In genomic region chr14:29967611-29968010, GRCm38 (mm10) we compare ENCODE assay signal across 8 mouse cellular contexts. TPM values are rescaled to one million over a fixed set of nuclear protein-coding genes. Genes with fewer than 3 reads are reported as not detected.
DNase-seq lines count a peak whose midpoint lies in the region; ATAC-seq and TF ChIP-seq lines count a peak whose summit lies in the region.

No protein-coding gene starts in this region.

- intact Hi-C loops in heart, postnatal 36 days (cut with DNase I): loop anchor here (1.0 kb wide), 1 partner anchor 10 kb away; no protein-coding TSS in a partner anchor

- peak overlapping the region; percentile 62; the same call in 1 of the 2 replicates for H3K9ac ChIP-seq in heart, embryonic 14.5 days (ENCODE audit: low read length)
- peak overlapping the region; percentile 80 for H3K9ac ChIP-seq in forebrain, postnatal 0 days

- H3K27me3 ChIP-seq in heart, embryonic 14.5 days (ENCODE audit: control insufficient read depth, insufficient read depth, low read length): no peaks in the 10 kb centered on the region
- no peaks in the 10 kb centered on the region for H3K27me3 ChIP-seq in G1E (ENCODE audit: insufficient read depth, low read length)
- no peaks in the 10 kb centered on the region for H3K27me3 ChIP-seq in forebrain, postnatal 0 days (ENCODE audit: insufficient read depth, low read length)
- no peaks in the 10 kb centered on the region for H3K27me3 ChIP-seq in midbrain, embryonic 10.5 days (ENCODE audit: low read depth, poor library complexity, severe bottlenecking)

- no peak for TF ChIP-seq CTCF in G1E (IDR thresholded peaks at IDR 0.05; ENCODE audit: low read depth, low read length)
- no peak for TF ChIP-seq CTCF in forebrain, postnatal 0 days (IDR thresholded peaks at IDR 0.05; ENCODE audit: low read depth)

- peak overlapping the region; percentile 67 to 95 for H3K4me3 ChIP-seq in heart, embryonic 14.5 days (ENCODE audit: control insufficient read depth in 1 of 2, insufficient read depth in 1 of 2, low read depth in 1 of 2, low read length in 2 of 2)
- peak overlapping the region; percentile 89 for H3K4me3 ChIP-seq in G1E (ENCODE audit: low read depth, low read length)
- peak overlapping the region; percentile 81 for H3K4me3 ChIP-seq in forebrain, postnatal 0 days (ENCODE audit: low read depth, low read length)
- peak overlapping the region; percentile 73 for H3K4me3 ChIP-seq in midbrain, embryonic 10.5 days

- H3K4me1 ChIP-seq in heart, embryonic 14.5 days (ENCODE audit: control insufficient read depth in 2 of 2, insufficient read depth in 2 of 2, low read length in 2 of 2): peaks cover 10 to 18% of the 10 kb centered on the region in 2 experiments
- H3K4me1 ChIP-seq in G1E (ENCODE audit: insufficient read depth, low read depth, low read length): peaks cover 35% of the 10 kb centered on the region
- H3K4me1 ChIP-seq in forebrain, postnatal 0 days (ENCODE audit: insufficient read depth): peaks cover 10% of the 10 kb centered on the region; the same call in 1 of the 2 replicates
- peaks cover 19% of the 10 kb centered on the region for H3K4me1 ChIP-seq in midbrain, embryonic 10.5 days

- peak overlapping the region; percentile 57 to 74 for H3K27ac ChIP-seq in heart, embryonic 14.5 days (replicated peaks in 1 of 2; ENCODE audit: control insufficient read depth in 1 of 2, insufficient read depth in 1 of 2, low read depth in 2 of 2, low read length in 2 of 2)
- H3K27ac ChIP-seq in forebrain, postnatal 0 days (ENCODE audit: low read depth, low read length): peak overlapping the region; percentile 69; the same call in 1 of the 2 replicates
- H3K27ac ChIP-seq in midbrain, embryonic 10.5 days (replicated peaks): peak overlapping the region; percentile 88

- peak overlapping the region; percentile 78 for H3K4me2 ChIP-seq in heart, embryonic 14.5 days (ENCODE audit: low read length)
- peak overlapping the region; percentile 58 for H3K4me2 ChIP-seq in forebrain, postnatal 0 days (ENCODE audit: low read depth)

- H3K36me3 ChIP-seq in heart, embryonic 14.5 days (ENCODE audit: control insufficient read depth, insufficient read depth, low read length): peaks cover 30% of the 10 kb centered on the region
- peaks cover 37% of the 10 kb centered on the region for H3K36me3 ChIP-seq in G1E (replicated peaks)
- H3K36me3 ChIP-seq in forebrain, postnatal 0 days (ENCODE audit: insufficient read depth): peaks cover 21% of the 10 kb centered on the region
- H3K36me3 ChIP-seq in midbrain, embryonic 10.5 days: peaks cover 29% of the 10 kb centered on the region

- no peak for DNase-seq in heart, postnatal 36 days
- DNase-seq in G1E (ENCODE audit: low spot score): no peak
- no peak for DNase-seq in forebrain, postnatal 0 days
- no peak for DNase-seq in midbrain, embryonic 10.5 days (ENCODE audit: low spot score)
- DNase-seq in thymus, postnatal 10 days (ENCODE audit: low spot score in 2 of 2): no peak
- no peak for DNase-seq in cerebellum, postnatal 36 days
- DNase-seq in Muller cell, postnatal 12 days (ENCODE audit: inconsistent ontology term): no peak

- no peak for ATAC-seq in heart, embryonic 14.5 days (ENCODE audit: insufficient number of reproducible peaks, insufficient read depth, low FRiP score, low read depth)
- ATAC-seq in G1E (ENCODE audit: extremely low read depth, insufficient number of reproducible peaks, low FRiP score, poor library complexity, severe bottlenecking): no peak
- ATAC-seq in forebrain, postnatal 0 days: peak; percentile 0; the same call in 1 of the 2 replicates

- H3K9me3 ChIP-seq in heart, embryonic 14.5 days (ENCODE audit: control insufficient read depth, low read length): no peaks in the 10 kb centered on the region
- H3K9me3 ChIP-seq in G1E (replicated peaks): no peaks in the 10 kb centered on the region
- H3K9me3 ChIP-seq in forebrain, postnatal 0 days (ENCODE audit: low read length): 0 out of 2 replicates have a peak, but pooled peaks cover 3% of the 10 kb centered on the region
- no peaks in the 10 kb centered on the region for H3K9me3 ChIP-seq in midbrain, embryonic 10.5 days (replicated peaks)

- 62% methylated on average over 7 of the region's 7 CpGs for WGBS in heart, embryonic 14.5 days
- WGBS in forebrain, postnatal 0 days: 71% methylated on average over 7 of the region's 7 CpGs
- WGBS in midbrain, embryonic 10.5 days: 67% methylated on average over 7 of the region's 7 CpGs

RNA-seq across cellular contexts. Expression of gene Selenok, which starts 0.5 kb away (rescaled TPM):
- 170 and 183 TPM in 2 replicates for polyA plus RNA-seq in heart, embryonic 14.5 days (2014; fragmentation: Nextera tagmentation; extraction: Ambion mirVana)
- 10 to 100 TPM; 81.1 to 91.9 TPM for total RNA-seq in heart, postnatal 36 days (2021)
- total RNA-seq in G1E (2014; fragmentation: Nextera tagmentation) (49.4 and 55.1 TPM in 2 replicates), G1E (2017) (278 and 312 TPM in 2 replicates)
- 6.2 and 7.9 TPM in 2 replicates for polyA plus RNA-seq in G1E (2012)
- 95.6 and 154 TPM in 2 replicates for total RNA-seq in forebrain, postnatal 0 days (2014; rRNA removed)
- 446 and 494 TPM in 2 replicates for polyA plus RNA-seq in forebrain, postnatal 0 days (2015; fragmentation: Nextera tagmentation; extraction: Ambion mirVana)
- polyA plus RNA-seq in midbrain, embryonic 10.5 days (2016; fragmentation: Nextera tagmentation; extraction: Ambion mirVana): 298 and 337 TPM in 2 replicates

RNA-seq across cellular contexts. Expression of gene Actr8, which starts 10.5 kb away (rescaled TPM):
- polyA plus RNA-seq in heart, embryonic 14.5 days (2014; fragmentation: Nextera tagmentation; extraction: Ambion mirVana): 43.1 and 44.0 TPM in 2 replicates
- total RNA-seq in heart, postnatal 36 days (2021): 10 to 100 TPM; 39.9 to 42.2 TPM
- 39.9 and 46.2 TPM in 2 replicates for total RNA-seq in G1E (2014; fragmentation: Nextera tagmentation)
- 45.8 and 53.0 TPM in 2 replicates for total RNA-seq in G1E (2017)
- 34.9 and 39.0 TPM in 2 replicates for polyA plus RNA-seq in G1E (2012)
- total RNA-seq in forebrain, postnatal 0 days (2014; rRNA removed): 58.3 and 68.6 TPM in 2 replicates
- 38.6 and 49.2 TPM in 2 replicates for polyA plus RNA-seq in forebrain, postnatal 0 days (2015; fragmentation: Nextera tagmentation; extraction: Ambion mirVana)
- 89.7 and 93.4 TPM in 2 replicates for polyA plus RNA-seq in midbrain, embryonic 10.5 days (2016; fragmentation: Nextera tagmentation; extraction: Ambion mirVana)

RNA-seq across cellular contexts. Expression of gene Il17rb, which starts 41.1 kb away (rescaled TPM):
- 0.36 and 0.85 TPM in 2 replicates for polyA plus RNA-seq in heart, embryonic 14.5 days (2014; fragmentation: Nextera tagmentation; extraction: Ambion mirVana)
- not detected for total RNA-seq in heart, postnatal 36 days (2021)
- total RNA-seq in G1E (2014; fragmentation: Nextera tagmentation): not detected in 2 replicates
- 0.23 and 0.33 TPM in 2 replicates for total RNA-seq in G1E (2017)
- not detected in 2 replicates for polyA plus RNA-seq in G1E (2012)
- total RNA-seq in forebrain, postnatal 0 days (2014; rRNA removed): 0.71 and 0.92 TPM in 2 replicates
- 0.54 and 1.1 TPM in 2 replicates for polyA plus RNA-seq in forebrain, postnatal 0 days (2015; fragmentation: Nextera tagmentation; extraction: Ambion mirVana)
- 0.49 and 0.99 TPM in 2 replicates for polyA plus RNA-seq in midbrain, embryonic 10.5 days (2016; fragmentation: Nextera tagmentation; extraction: Ambion mirVana)

RNA-seq across cellular contexts. Expression of gene Chdh, which starts 41.2 kb away (rescaled TPM):
- polyA plus RNA-seq in heart, embryonic 14.5 days (2014; fragmentation: Nextera tagmentation; extraction: Ambion mirVana): 0.19 and 0.45 TPM in 2 replicates
- under 1 TPM; 0.35 to 0.56 TPM for total RNA-seq in heart, postnatal 36 days (2021)
- total RNA-seq in G1E (2014; fragmentation: Nextera tagmentation) (not detected in 2 replicates), G1E (2017) (under 0.01 and 0.16 TPM in 2 replicates)
- 0.01 TPM in 1 of 2 replicates, not detected in the other for polyA plus RNA-seq in G1E (2012)
- total RNA-seq in forebrain, postnatal 0 days (2014; rRNA removed): 0.86 and 1.5 TPM in 2 replicates
- polyA plus RNA-seq in forebrain, postnatal 0 days (2015; fragmentation: Nextera tagmentation; extraction: Ambion mirVana): 0.21 TPM in 2 replicates
- polyA plus RNA-seq in midbrain, embryonic 10.5 days (2016; fragmentation: Nextera tagmentation; extraction: Ambion mirVana): 0.02 TPM in 1 of 2 replicates, not detected in the other

Comparison
In these comparisons a context has a peak if more than half of its experiments do, and no peak if none do; other contexts are left out.
1. RNA of gene Selenok, which starts 0.5 kb away (polyA plus RNA-seq): 446 to 494 TPM in forebrain, postnatal 0 days, 298 to 337 TPM in midbrain, embryonic 10.5 days and 170 to 183 TPM in heart, embryonic 14.5 days; 6.2 to 7.9 TPM in G1E; every median in the first group is over 10 times any median in the second.
2. Peak in every context shown above with its lines, with median percentiles within 50 percentile points of each other: H3K27ac ChIP-seq and H3K4me3 ChIP-seq.